Mouse (Mus musculus) ES-Bruce4 (cell line): Measurements from ENCODE around the gene Klrg1.

Source experiments
- CTCF ChIP-seq: IDR thresholded peaks from one replicate; pipeline ENCODE4 v1.8.1; 2011; ENCODE audit warnings: low read depth, low read length
- EP300 ChIP-seq: IDR thresholded peaks from 2 replicates; pipeline ENCODE4 v1.6.1; 2011; ENCODE audit warnings: low read depth, low read length; ENCODE audit not compliant: insufficient read depth

GRCm38 (mm10) chr6:122284823-122285222, 2.1 kb upstream of the Klrg1 start:
- no peak for TF ChIP-seq CTCF
- TF ChIP-seq EP300 = no peak
